Comparison of ENCODE assay signal across 24 mouse cellular contexts in genomic region chr1:187124967-187125366, GRCm38 (mm10).
"Had no signal": no experiment of that assay in that cellular context is flagged by ENCODE, and none has a peak within 500 bp of the region (broad histone marks: within the 10 kb centered on the region; RNA-seq: fewer than 3 reads in every experiment).

No protein-coding gene starts in this region.

- H3K36me3 ChIP-seq: limb, embryonic 12.5 days; limb, embryonic 15.5 days; lung, embryonic 15.5 days; midbrain, embryonic 10.5 days; midbrain, embryonic 13.5 days; neural tube, embryonic 13.5 days; stomach, embryonic 15.5 days had no signal

- H3K27me3 ChIP-seq: limb, embryonic 12.5 days; limb, embryonic 15.5 days; lung, embryonic 15.5 days; megakaryocyte, embryonic 14.5 days; midbrain, embryonic 13.5 days; stomach, embryonic 15.5 days had no signal

- ATAC-seq: intestine, postnatal 0 days; liver, postnatal 0 days; midbrain, embryonic 13.5 days; midbrain, embryonic 16.5 days had no signal

- H3K9ac ChIP-seq: limb, embryonic 12.5 days; limb, embryonic 15.5 days; liver, embryonic 14.5 days; liver, postnatal 0 days; lung, embryonic 15.5 days; midbrain, embryonic 13.5 days; neural tube, embryonic 13.5 days; stomach, embryonic 15.5 days had no signal

- H3K4me3 ChIP-seq: layer of hippocampus, adult 2 months; limb, embryonic 12.5 days; limb, embryonic 15.5 days; lung, embryonic 15.5 days; megakaryocyte, embryonic 14.5 days; midbrain, embryonic 10.5 days; midbrain, embryonic 13.5 days; myocyte; neural tube, embryonic 13.5 days; stomach, embryonic 15.5 days had no signal

- H3K9me3 ChIP-seq: limb, embryonic 12.5 days; limb, embryonic 15.5 days; lung, embryonic 15.5 days; midbrain, embryonic 10.5 days; midbrain, embryonic 13.5 days; stomach, embryonic 15.5 days had no signal

- H3K4me1 ChIP-seq: limb, embryonic 12.5 days; limb, embryonic 15.5 days; lung, embryonic 15.5 days; megakaryocyte, embryonic 14.5 days; midbrain, embryonic 10.5 days; neural tube, embryonic 13.5 days; stomach, embryonic 15.5 days had no signal

- H3K27ac ChIP-seq: kidney, postnatal 0 days; layer of hippocampus, adult 2 months; limb, embryonic 12.5 days; limb, embryonic 15.5 days; liver, embryonic 14.5 days; lung, embryonic 15.5 days; midbrain, embryonic 10.5 days; midbrain, embryonic 13.5 days; neural tube, embryonic 13.5 days; stomach, embryonic 15.5 days had no signal

- DNase-seq: kidney, adult 2 months; kidney, postnatal 25 days; layer of hippocampus, adult 9-11 months; liver, postnatal 0 days; retina, postnatal 1 day; spleen, adult 18-20 months; thymus, adult 2 months; thymus, postnatal 14 days; thymus, postnatal 4 days had no signal

- H3K4me2 ChIP-seq: limb, embryonic 12.5 days; limb, embryonic 15.5 days; liver, embryonic 11.5 days; lung, embryonic 15.5 days; midbrain, embryonic 13.5 days; neural tube, embryonic 13.5 days; stomach, embryonic 15.5 days had no signal
